Mouse (Mus musculus): ENCODE measurements around the gene Akap9. TPM values are rescaled to one million over a fixed set of nuclear protein-coding genes. Genes with fewer than 3 reads are reported as not detected.
"Not testable (repeated sequence)": the region's sequence is repeated elsewhere in the genome, so short reads cannot be mapped to it uniquely, and the experiment has no call there.

The Akap9 gene
- polyA plus RNA-seq, 1 experiment from 2014 or later = 198 TPM

GRCm38 (mm10) chr5:4107056-4107455 lies 179.2 kb downstream of the Akap9 start:
- H3K4me2 ChIP-seq (ENCODE audit: low read length); ATAC-seq; H3K9me3 ChIP-seq (replicated peaks; ENCODE audit: control insufficient read depth, low read length); H3K27me3 ChIP-seq (replicated peaks; ENCODE audit: control insufficient read depth, insufficient read depth, low read length); H3K4me1 ChIP-seq (ENCODE audit: control insufficient read depth, insufficient read depth, low read length); H3K36me3 ChIP-seq (ENCODE audit: control insufficient read depth, insufficient read depth, low read length); H3K9ac ChIP-seq (ENCODE audit: low read length); H3K27ac ChIP-seq (ENCODE audit: low read depth, low read length); DNase-seq (ENCODE audit: low spot score); H3K4me3 ChIP-seq (ENCODE audit: low read depth, low read length): not testable (repeated sequence)
- 48% methylated on average over 7 of the region's 7 CpGs for WGBS

GRCm38 (mm10) chr5:4112570-4113098 lies 184.8 kb downstream of the Akap9 start:
- Histone ChIP-seq H3K4me1 (ENCODE audit: control insufficient read depth, insufficient read depth, low read length) (no peaks in the 10 kb centered on the region), H3K9me3 (replicated peaks; ENCODE audit: control insufficient read depth, low read length) (no peaks in the 10 kb centered on the region), H3K4me2 (ENCODE audit: low read length) (no peak overlapping the region), H3K27me3 (replicated peaks; ENCODE audit: control insufficient read depth, insufficient read depth, low read length) (no peaks in the 10 kb centered on the region), H3K27ac (ENCODE audit: low read depth, low read length) (no peak overlapping the region), H3K36me3 (ENCODE audit: control insufficient read depth, insufficient read depth, low read length) (no peaks in the 10 kb centered on the region), H3K9ac (ENCODE audit: low read length) (no peak overlapping the region), H3K4me3 (ENCODE audit: low read depth, low read length) (no peak overlapping the region)
- no peak for ATAC-seq
- DNase-seq (ENCODE audit: low spot score) = no peak
- WGBS = 95% methylated on average over 5 of the region's 5 CpGs

Other genes starting within 250 kb of the Akap9 start
- gene Ankib1, start 125.1 kb upstream of the Akap9 start, polyA plus RNA-seq (2014; fragmentation: Nextera tagmentation; extraction: Ambion mirVana) = 17.4 and 22.8 TPM in 2 replicates
- 44.6 and 58.5 TPM in 2 replicates for gene Krit1, start 124.9 kb upstream of the Akap9 start, polyA plus RNA-seq (2014; fragmentation: Nextera tagmentation; extraction: Ambion mirVana)
- 0.15 and 0.23 TPM in 2 replicates for gene Lrrd1, start 82.9 kb upstream of the Akap9 start, polyA plus RNA-seq (2014; fragmentation: Nextera tagmentation; extraction: Ambion mirVana)
- 9.3 and 10.2 TPM in 2 replicates for gene Mterf1a, start 34.1 kb upstream of the Akap9 start, polyA plus RNA-seq (2014; fragmentation: Nextera tagmentation; extraction: Ambion mirVana)
- 137 and 169 TPM in 2 replicates for gene Cyp51, start 176.7 kb downstream of the Akap9 start, polyA plus RNA-seq (2014; fragmentation: Nextera tagmentation; extraction: Ambion mirVana)